Mouse (Mus musculus): ENCODE data around the gene Rpf1. TPM values are rescaled to one million over a fixed set of nuclear protein-coding genes. Genes with fewer than 3 reads are reported as not detected.

The Rpf1 gene
- total and polyA plus RNA-seq, 3 experiments = 100 to 262 (median 185) TPM

DNA sequence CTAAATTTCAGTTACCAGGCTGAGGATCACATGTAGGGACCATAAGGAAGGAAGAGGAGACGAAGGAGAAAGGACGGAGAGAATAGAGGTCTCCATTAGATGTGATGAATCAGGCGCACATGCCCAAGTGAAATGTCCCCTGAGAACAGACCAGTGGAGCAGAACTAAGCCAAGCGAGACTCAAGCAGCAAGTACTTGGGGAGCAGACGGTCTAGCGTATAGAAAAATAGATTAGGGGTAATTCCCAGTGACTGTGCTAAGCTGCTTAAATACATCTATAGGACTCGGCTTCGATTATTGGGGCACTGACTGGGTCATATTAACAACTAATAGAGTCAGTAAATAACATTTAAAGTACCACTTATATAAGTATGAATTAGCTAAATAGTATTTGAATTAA lies 26.3 kb downstream of the Rpf1 start:
- no peaks in the 10 kb centered on the region for H3K9me3 ChIP-seq (replicated peaks; ENCODE audit: low read length)
- in situ Hi-C loops (cut with MboI; ENCODE audit: low pct_ligation_motif_present, low pct_unique_long_range_greater_than_20kb, low sequenced_read_pairs) (loop anchor here (10.0 kb wide), 1 partner anchor 150 kb away; no protein-coding TSS in a partner anchor), dilution Hi-C loops (cut with MboI; ENCODE audit: extremely low pct_ligation_motif_present, extremely low pct_unique_long_range_greater_than_20kb, low sequenced_read_pairs) (no loop called here)
- no peak overlapping the region for H3K4me3 ChIP-seq (replicated peaks in 1 of 3; ENCODE audit: low read depth in 2 of 3, low read length in 2 of 3, poor library complexity in 1 of 3)
- H3K4me2 ChIP-seq (ENCODE audit: insufficient read depth, low read depth, poor library complexity, severe bottlenecking) = no peak overlapping the region
- H3K27me3 ChIP-seq (replicated peaks) = no peaks in the 10 kb centered on the region
- TF ChIP-seq NRF1 (IDR thresholded peaks at IDR 0.05; ENCODE audit: low read depth, low read length) (0 out of 2 replicates have a peak, but pooled peaks have one; percentile 10), MAX (IDR thresholded peaks at IDR 0.05; ENCODE audit: low read length) (0 out of 2 replicates have a peak, but pooled peaks have one; percentile 27), SIN3A (IDR thresholded peaks at IDR 0.05; ENCODE audit: low read length) (no peak)
- H3K4me1 ChIP-seq (ENCODE audit: control insufficient read depth in 1 of 2, insufficient read depth in 2 of 2) = peaks cover 3 to 16% of the 10 kb centered on the region in 2 experiments; a peak in 3 of 4 replicates
- DNase-seq (ENCODE audit: extremely low read depth) = no peak
- no peaks in the 10 kb centered on the region for H3K36me3 ChIP-seq (replicated peaks in 1 of 2; ENCODE audit: control insufficient read depth in 1 of 2, insufficient read depth in 1 of 2, low read length in 1 of 2)
- no peak overlapping the region for H3K9ac ChIP-seq (ENCODE audit: insufficient read depth, low read depth)
- no peak overlapping the region for H3K27ac ChIP-seq (ENCODE audit: insufficient read depth, low read depth)
- H3K79me2 ChIP-seq (replicated peaks; ENCODE audit: control insufficient read depth, extremely low read depth, insufficient read depth, poor library complexity, severe bottlenecking) = 0 out of 2 replicates have a peak, but pooled peaks cover 1% of the 10 kb centered on the region

DNA sequence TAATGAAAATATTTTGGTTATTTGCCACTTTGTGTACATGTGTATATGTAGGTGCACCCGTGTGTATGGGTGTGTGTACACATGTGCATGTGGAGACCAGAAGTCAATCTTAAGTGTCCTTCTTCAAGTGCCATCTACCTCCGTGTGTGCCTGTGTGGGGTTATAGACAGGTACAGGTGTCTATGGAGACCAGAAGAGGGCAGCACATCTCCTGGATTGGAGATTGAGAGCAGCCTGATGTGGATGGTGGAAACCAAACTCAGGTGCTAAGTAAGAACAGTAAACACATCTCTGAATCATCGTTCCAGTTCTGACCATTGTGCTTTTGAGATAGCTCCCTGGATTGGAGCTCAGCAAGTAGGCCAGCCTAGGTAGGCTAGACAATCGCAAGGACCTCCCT lies 34.8 kb downstream of the Rpf1 start:
- Histone ChIP-seq H3K27ac (ENCODE audit: insufficient read depth, low read depth) (no peak overlapping the region), H3K4me1 (ENCODE audit: control insufficient read depth in 1 of 2, insufficient read depth in 2 of 2) (no peaks in the 10 kb centered on the region), H3K4me3 (replicated peaks in 1 of 3; ENCODE audit: low read depth in 2 of 3, low read length in 2 of 3, poor library complexity in 1 of 3) (no peak overlapping the region), H3K4me2 (ENCODE audit: insufficient read depth, low read depth, poor library complexity, severe bottlenecking) (no peak overlapping the region), H3K36me3 (replicated peaks in 1 of 2; ENCODE audit: control insufficient read depth in 1 of 2, insufficient read depth in 1 of 2, low read length in 1 of 2) (peaks cover 0 to 2% of the 10 kb centered on the region in 2 experiments), H3K27me3 (replicated peaks) (no peaks in the 10 kb centered on the region), H3K9me3 (replicated peaks; ENCODE audit: low read length) (peaks cover 3% of the 10 kb centered on the region), H3K9ac (ENCODE audit: insufficient read depth, low read depth) (no peak overlapping the region), H3K79me2 (replicated peaks; ENCODE audit: control insufficient read depth, extremely low read depth, insufficient read depth, poor library complexity, severe bottlenecking) (0 out of 2 replicates have a peak, but pooled peaks cover 1% of the 10 kb centered on the region)
- in situ Hi-C loops (cut with MboI; ENCODE audit: low pct_ligation_motif_present, low pct_unique_long_range_greater_than_20kb, low sequenced_read_pairs) (no loop called here), dilution Hi-C loops (cut with MboI; ENCODE audit: extremely low pct_ligation_motif_present, extremely low pct_unique_long_range_greater_than_20kb, low sequenced_read_pairs) (no loop called here)
- peak; percentile 37 for DNase-seq (ENCODE audit: extremely low read depth)
- TF ChIP-seq RAD21 (IDR thresholded peaks at IDR 0.05; ENCODE audit: low read depth, low read length) (peak; percentile 60), TCF12 (IDR thresholded peaks at IDR 0.05; ENCODE audit: low read depth, low read length) (no peak), CTCF (conservative IDR thresholded peaks at IDR 0.05 in 1 of 2, IDR thresholded peaks at IDR 0.05 in 1 of 2; ENCODE audit: low read depth in 2 of 2, low read length in 2 of 2) (peak in 1 of 2 experiments; percentile 61; a peak in 2 of 4 replicates), GABPA (IDR thresholded peaks at IDR 0.05; ENCODE audit: insufficient replicate concordance, low read depth, low read length) (no peak), HCFC1 (IDR thresholded peaks at IDR 0.05; ENCODE audit: low read depth, low read length) (no peak), MAFK (IDR thresholded peaks at IDR 0.05; ENCODE audit: insufficient replicate concordance, low read length) (no peak), SMC3 (IDR thresholded peaks at IDR 0.05; ENCODE audit: low read depth, low read length) (peak; percentile 54)

- no peaks in the 10 kb centered on the region for H3K79me2 ChIP-seq (replicated peaks; ENCODE audit: control insufficient read depth, extremely low read depth, insufficient read depth, poor library complexity, severe bottlenecking)
- TF ChIP-seq SMC3 (IDR thresholded peaks at IDR 0.05; ENCODE audit: low read depth, low read length) = peak; percentile 54
- peak in 1 of 2 experiments; percentile 65; a peak in 2 of 4 replicates for TF ChIP-seq CTCF (conservative IDR thresholded peaks at IDR 0.05 in 1 of 2, IDR thresholded peaks at IDR 0.05 in 1 of 2; ENCODE audit: low read depth in 2 of 2, low read length in 2 of 2)
- TF ChIP-seq RCOR1 (conservative IDR thresholded peaks at IDR 0.05; ENCODE audit: low read depth, low read length) = no peak
- TF ChIP-seq ZMIZ1 (IDR thresholded peaks at IDR 0.05; ENCODE audit: low read depth, low read length) = no peak
- TF ChIP-seq RAD21 (IDR thresholded peaks at IDR 0.05; ENCODE audit: low read depth, low read length) = peak; percentile 50
- H3K4me2 ChIP-seq (ENCODE audit: insufficient read depth, low read depth, poor library complexity, severe bottlenecking) = no peak overlapping the region
- H3K27me3 ChIP-seq (replicated peaks) = no peaks in the 10 kb centered on the region
- H3K9me3 ChIP-seq (replicated peaks; ENCODE audit: low read length) = peaks cover 3% of the 10 kb centered on the region
- H3K4me3 ChIP-seq (replicated peaks in 1 of 3; ENCODE audit: low read depth in 2 of 3, low read length in 2 of 3, poor library complexity in 1 of 3) = no peak overlapping the region
- no peak overlapping the region for H3K9ac ChIP-seq (ENCODE audit: insufficient read depth, low read depth)
- peaks cover 0 to 2% of the 10 kb centered on the region in 2 experiments for H3K36me3 ChIP-seq (replicated peaks in 1 of 2; ENCODE audit: control insufficient read depth in 1 of 2, insufficient read depth in 1 of 2, low read length in 1 of 2)
- dilution Hi-C loops (cut with MboI; ENCODE audit: extremely low pct_ligation_motif_present, extremely low pct_unique_long_range_greater_than_20kb, low sequenced_read_pairs) (no loop called here), in situ Hi-C loops (cut with MboI; ENCODE audit: low pct_ligation_motif_present, low pct_unique_long_range_greater_than_20kb, low sequenced_read_pairs) (no loop called here)
- no peak for DNase-seq (ENCODE audit: extremely low read depth)
- H3K4me1 ChIP-seq (ENCODE audit: control insufficient read depth in 1 of 2, insufficient read depth in 2 of 2) = no peaks in the 10 kb centered on the region
- H3K27ac ChIP-seq (ENCODE audit: insufficient read depth, low read depth) = no peak overlapping the region
These were observed 39.2 kb downstream of the Rpf1 start for GRCm38 (mm10) chr3:146482044-146482443.
